Mouse (Mus musculus): ENCODE data around the gene Exosc5.

The Exosc5 gene

GRCm38 (mm10) chr7:25637099-25637498 is 21.9 kb upstream of the Exosc5 start:
- no peak for DNase-seq (ENCODE audit: low spot score)

DNA sequence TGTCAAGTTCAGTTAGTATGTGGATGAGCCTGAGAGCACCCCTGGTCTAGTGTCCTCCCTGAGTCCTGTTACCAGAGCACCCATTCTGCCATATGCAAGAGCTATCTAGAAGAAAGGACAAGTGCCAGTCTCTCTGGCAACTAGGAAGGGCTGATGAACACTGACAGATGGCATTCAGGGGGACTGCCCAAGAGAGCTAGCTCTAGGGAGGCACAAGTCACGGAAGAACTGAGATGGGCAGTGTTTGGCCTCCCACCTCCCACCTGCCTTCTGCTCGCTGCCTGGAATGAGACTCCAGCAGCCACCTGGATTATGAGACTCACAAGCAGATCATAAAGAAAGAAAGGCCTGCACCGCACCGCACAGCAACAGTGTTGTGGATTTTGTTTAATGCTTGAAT is 19.2 kb upstream of the Exosc5 start:
- no peak for DNase-seq (ENCODE audit: low spot score)

DNA sequence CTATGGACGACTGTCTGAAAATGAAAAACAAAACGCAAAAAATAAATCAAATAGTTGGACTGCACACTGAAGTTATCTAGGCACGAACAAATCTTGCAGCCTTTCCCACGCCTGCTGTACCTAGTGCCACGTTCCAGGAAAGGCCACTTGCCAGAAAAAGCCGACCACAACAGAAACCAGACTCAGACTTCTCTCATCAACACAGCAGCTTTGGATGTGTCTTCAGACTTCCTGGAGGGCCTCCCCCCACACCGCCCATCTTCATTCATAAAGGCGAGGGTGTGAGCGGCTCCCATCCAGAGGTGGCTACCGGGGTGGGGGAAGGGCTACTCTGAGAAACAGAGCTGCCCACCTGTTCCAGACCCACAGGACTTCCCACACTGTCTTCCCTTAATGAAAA is 14.8 kb upstream of the Exosc5 start:
- DNase-seq (ENCODE audit: low spot score): no peak

DNA sequence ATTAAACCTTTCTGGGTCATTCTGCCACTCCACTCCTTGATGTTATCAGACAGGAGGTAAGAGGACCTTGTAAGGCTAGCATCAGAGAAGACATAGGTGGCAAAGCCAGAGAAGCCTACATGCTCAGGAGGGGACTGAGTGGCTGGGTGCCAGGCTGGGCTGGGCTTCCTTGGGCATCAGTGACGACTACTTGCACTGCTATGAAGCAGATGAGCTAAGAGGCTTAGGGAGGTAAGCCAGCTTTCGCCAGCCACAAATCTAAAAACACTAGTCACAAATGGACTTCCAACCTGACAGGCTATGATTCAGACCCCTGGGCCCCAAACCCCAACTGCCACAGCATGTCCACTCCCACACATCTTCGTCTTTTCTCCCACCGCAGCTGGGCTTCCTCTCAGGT is 14.3 kb upstream of the Exosc5 start:
- DNase-seq (ENCODE audit: low spot score): peak; percentile 27

DNA sequence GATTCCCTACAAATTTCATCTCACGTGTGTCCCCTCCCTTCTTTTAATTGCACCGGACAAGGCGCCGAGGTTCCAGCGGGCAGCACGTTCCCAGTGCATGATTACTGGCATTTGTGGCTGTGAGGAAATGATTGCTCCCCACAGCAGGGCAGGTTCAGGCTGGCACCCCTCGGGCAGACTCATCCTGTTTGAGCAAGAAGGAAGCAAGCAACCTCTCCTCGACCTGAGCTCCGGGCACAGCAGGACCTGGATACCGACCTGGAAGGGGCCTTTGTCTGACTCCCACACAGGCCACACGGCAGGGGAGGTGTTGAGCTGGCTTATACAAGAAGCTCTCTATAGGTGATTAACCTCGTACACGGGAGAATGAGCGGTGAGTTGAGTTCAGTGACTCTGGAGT is 13.9 kb upstream of the Exosc5 start:
- no peak for DNase-seq (ENCODE audit: low spot score)

DNA sequence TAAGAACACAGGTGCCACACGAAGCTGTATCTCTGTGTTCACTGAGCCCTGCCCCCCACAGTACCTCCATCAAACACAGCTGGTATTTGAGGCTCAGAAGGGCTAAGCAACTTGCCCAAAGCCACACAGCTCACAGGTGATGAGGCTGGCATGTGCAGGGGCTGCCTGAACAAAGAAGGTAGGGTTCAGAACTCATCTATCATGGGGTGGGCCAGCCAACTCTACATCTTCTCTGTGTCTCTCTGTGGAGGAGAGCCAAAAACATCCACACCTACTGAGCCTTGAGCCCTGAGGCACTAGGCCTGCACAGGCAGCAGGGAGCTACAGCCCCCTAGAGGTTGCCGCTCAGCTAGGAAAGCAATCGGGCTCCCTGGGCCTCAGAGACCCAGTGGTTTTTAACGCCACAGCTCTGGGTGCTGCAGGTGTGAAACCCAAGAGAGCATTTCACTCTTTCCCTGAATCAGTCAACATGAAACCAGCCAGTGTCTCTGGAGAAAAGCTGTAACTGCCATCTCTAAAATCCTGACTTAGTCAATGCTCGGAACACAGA is 11.3 kb upstream of the Exosc5 start:
- DNase-seq (ENCODE audit: low spot score): no peak

DNA sequence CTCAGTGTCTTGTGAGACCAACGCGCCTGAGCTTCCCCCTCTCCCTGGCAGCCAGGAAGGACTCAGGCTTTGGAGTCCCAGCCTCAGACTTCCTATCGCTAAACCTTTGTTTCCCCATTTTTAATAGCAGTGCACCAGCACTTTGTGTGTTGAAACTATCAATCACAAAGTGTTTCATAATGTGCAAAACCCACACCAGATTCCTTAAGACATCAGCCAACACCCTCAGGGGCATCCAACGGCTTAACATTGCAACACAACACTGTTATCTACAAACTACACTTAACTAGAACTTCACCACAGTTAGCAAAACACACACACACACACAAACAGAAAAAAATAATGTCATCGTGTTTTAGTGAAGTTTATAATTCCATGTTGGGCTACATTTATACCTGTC is 9.1 kb upstream of the Exosc5 start:
- no peak for DNase-seq (ENCODE audit: low spot score)

DNA sequence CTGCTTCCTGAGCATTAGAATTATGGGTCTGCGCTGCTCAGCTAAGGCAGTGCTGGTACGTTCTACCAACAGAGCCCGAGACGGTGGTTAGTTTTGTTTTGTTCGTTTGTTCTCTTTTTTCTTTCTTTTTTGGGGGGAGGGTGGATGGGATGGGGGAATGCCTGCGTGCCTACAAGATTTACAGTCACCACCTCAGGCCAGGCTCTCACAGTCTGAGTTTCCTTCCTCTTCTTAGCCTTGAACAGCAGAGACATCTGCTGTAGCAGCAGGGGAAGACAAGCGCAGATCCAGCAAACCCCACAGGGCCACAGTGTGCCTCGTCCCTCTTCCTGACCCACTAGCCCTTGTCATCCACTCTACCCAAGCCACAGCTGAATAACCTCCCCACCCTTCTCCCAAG is 7.7 kb upstream of the Exosc5 start:
- no peak for DNase-seq (ENCODE audit: low spot score)

GRCm38 (mm10) chr7:25652244-25652759 is 6.7 kb upstream of the Exosc5 start:
- DNase-seq (ENCODE audit: low spot score): no peak

- DNase-seq (ENCODE audit: low spot score): no peak
These were observed 3.1 kb upstream of the Exosc5 start for GRCm38 (mm10) chr7:25655601-25656428.

- DNase-seq (ENCODE audit: low spot score): peak; percentile 34
These were observed 1.2 kb upstream of the Exosc5 start for GRCm38 (mm10) chr7:25657785-25658184.

DNA sequence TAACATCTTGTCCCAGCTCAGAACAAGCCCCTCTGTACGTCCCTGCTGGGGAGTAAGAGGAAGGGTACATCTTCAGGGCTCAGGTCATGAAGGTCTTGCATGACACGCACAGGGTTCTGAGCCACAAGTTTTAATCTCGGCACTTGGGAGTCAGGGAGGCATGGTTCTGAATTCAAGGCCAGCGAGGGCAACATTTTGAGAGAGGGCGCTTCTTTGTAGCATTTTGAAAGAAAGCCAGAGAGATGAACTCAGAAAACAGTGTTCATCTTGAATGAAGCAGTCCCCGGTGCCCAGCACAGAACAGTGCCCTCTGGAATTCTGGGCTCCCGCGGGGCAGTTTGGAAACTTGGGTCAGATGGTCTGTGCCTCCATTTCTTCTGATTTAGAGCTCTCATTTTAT is 7.4 kb downstream of the Exosc5 start:
- DNase-seq (ENCODE audit: low spot score): no peak

DNA sequence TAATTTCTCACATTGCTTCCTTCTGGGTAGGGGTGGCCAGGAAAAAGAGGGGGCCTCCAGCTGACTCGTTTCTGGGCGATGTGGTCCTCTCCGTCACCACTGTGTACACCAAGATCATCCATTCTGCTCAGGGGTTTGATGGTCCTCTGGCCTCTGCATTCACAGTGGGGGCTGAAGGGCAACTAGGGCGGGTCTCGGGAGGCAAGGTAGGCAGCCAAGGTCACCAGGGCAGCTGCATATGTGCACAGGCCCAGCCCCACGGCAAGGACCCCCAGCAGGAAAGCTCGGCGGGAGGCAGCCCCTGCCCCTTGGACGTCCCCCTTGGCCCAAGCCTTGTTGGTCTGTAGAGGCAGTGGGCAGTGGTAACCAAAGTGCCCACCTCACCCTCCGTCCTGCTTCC is 10.2 kb downstream of the Exosc5 start:
- no peak for DNase-seq (ENCODE audit: low spot score)

GRCm38 (mm10) chr7:25669631-25670030 is 10.7 kb downstream of the Exosc5 start:
- DNase-seq (ENCODE audit: low spot score): no peak

DNA sequence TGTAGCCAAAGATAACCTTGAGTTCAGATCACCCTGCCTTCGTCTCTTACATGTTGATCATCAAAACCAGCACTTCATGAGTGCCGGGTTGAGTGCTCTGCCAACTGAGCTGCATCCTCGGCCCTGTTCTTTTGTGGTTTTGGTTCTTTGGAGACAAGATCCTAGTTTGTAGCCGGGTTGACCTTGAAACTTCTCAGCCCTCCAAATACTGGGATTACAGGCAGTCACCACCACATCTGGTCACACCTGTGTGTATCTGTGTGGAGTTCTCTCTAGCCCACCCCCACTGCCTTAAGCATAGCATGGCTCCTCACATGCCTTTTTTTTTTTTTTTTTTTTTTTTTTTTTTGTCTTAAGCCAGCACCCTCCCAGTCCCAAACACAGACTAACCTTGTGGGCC is 11.1 kb downstream of the Exosc5 start:
- no peak for DNase-seq (ENCODE audit: low spot score)

DNA sequence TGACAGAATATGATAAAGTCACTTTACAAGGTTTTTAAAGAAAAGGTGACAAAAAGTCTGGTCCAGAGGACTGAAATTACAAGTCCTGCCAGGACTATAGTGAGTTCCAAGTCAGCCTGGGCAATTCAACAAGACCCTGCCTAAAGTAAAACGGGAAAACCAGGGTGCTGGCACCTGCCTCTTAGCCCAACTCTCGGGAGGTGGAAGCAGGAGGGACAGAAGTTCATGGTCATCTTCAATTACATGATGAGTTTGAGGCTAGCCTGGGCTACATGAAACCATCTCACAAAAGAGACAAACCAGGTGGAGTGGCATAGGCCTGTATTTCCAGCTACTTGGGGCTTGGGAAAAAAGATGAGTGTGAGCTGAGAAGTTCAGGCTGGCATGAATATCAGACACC is 12.7 kb downstream of the Exosc5 start:
- no peak for DNase-seq (ENCODE audit: low spot score)

DNA sequence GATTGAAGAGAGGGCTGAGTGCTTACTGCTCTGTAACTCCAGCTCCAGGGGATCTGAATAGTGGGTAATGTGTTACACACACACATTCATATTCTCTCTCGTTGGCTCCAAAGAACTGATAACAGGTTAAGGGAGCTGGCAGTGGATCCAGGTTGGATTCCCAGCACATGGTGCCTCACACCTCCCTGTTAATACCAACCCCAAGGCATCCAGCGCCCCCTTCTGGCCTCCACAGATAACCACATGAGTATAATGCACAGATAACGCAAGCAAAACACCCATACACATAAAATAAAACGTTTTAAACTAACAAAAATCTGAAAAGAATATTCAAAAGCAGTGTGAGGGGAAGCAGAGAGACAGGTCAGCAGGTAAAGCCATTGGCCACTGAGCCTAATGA is 13.5 kb downstream of the Exosc5 start:
- DNase-seq (ENCODE audit: low spot score): no peak

GRCm38 (mm10) chr7:25674297-25674696 is 15.3 kb downstream of the Exosc5 start:
- no peak for DNase-seq (ENCODE audit: low spot score)

- DNase-seq (ENCODE audit: low spot score): no peak
These were observed 15.8 kb downstream of the Exosc5 start, which contains the start of gene Tmem91 for GRCm38 (mm10) chr7:25674719-25675300. TSS of gene Tmem91 (minus strand) at chr7:25675166.

DNA sequence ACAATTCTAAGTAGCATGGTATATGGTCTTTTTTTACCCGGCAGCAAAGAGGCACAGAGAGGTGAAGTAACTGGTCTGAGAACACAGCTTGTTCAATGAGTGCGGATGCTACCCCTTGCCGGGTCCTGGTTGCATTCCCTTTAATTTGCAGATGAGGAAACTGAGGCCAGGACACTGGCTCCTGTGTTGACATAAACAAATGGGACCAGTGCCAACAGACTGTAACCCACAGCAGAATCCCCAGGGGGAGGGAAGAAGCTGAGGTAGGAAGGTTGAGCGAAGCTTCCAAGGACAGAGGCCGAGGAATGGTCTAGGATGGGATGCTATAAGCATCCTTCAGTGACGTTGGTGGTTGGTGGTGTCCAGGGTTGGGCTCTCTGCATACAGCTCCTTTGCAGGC is 16.4 kb downstream of the Exosc5 start:
- no peak for DNase-seq (ENCODE audit: low spot score)

- DNase-seq (ENCODE audit: low spot score): peak; percentile 93
These were observed 17.3 kb downstream of the Exosc5 start for GRCm38 (mm10) chr7:25676085-25676781.

DNA sequence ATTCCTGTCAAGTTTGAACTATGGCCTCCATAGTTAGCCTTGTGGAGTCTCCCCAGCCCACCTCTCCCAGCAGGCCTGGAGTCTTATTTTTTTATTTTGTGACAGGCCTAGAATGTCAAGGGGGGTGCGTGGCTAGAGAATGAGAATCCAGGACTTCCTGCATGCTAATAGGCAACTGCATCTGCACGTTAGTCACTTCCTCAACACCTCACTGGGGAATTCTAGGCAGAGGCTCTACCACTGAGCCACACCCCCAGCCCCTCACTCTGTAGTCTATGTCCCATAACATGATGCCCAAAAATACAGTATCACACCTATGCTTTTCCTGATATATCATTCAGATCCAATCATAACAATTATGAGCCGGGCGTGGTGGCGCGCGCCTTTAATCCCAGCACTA is 18.0 kb downstream of the Exosc5 start:
- DNase-seq (ENCODE audit: low spot score): no peak

DNA sequence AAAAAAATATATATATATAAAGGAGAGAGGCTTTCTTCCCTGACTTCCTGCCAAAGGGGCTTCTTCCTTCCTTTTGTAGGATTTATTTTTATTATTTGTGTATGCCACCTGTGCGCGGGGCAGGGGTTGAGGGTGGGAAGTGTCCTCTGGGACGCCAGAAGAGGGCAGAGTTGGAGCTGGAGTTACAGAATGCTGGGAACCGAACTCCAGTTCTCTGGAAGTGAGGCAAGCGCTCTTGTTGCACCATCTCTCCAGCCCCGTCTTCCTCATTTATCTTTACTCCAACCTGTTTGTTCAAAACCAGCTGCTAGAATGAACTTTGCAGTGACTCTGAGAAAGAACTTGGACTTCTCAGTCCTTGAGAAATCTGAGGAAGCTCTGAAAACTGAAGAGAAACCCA is 21.0 kb downstream of the Exosc5 start:
- DNase-seq (ENCODE audit: low spot score): peak; percentile 15

Measured in MN1 (cell line).